Mouse (Mus musculus) cerebellum, adult 2 months (tissue): ENCODE measurements around the gene Spred3. TPM values are rescaled to one million over a fixed set of nuclear protein-coding genes. Genes with fewer than 3 reads are reported as not detected.

ENCODE experiments used
- DNase-seq, 2 experiments: peaks; one replicate each; pipeline ENCODE4 v3.0.0; 2021
- H3K27ac ChIP-seq: fragments of 200-500 bp; 2 replicates; pipeline ENCODE4 v1.5.1; 2012; ENCODE audit warnings: low read length, control low read depth, inconsistent platforms; ENCODE audit not compliant: insufficient read depth
- H3K27me3 ChIP-seq: fragments of 200-500 bp; 2 replicates; pipeline ENCODE4 v1.6.1; 2012; ENCODE audit warnings: inconsistent platforms, mild to moderate bottlenecking, low read length, moderate library complexity; ENCODE audit not compliant: control insufficient read depth, insufficient read depth
- H3K4me1 ChIP-seq: fragments of 200-500 bp; 2 replicates; pipeline ENCODE4 v1.6.1; 2011; ENCODE audit warnings: low read length; ENCODE audit not compliant: control insufficient read depth, insufficient read depth
- H3K4me3 ChIP-seq: fragments of 200-500 bp; replicated peaks from 2 replicates; pipeline ENCODE3; 2011; ENCODE audit warnings: mild to moderate bottlenecking, low read depth, low read length, control low read depth; ENCODE audit not compliant: insufficient read depth
- CTCF ChIP-seq: fragments of 200-500 bp; IDR thresholded peaks from 2 replicates; pipeline ENCODE4 v1.5.1; 2011; ENCODE audit warnings: low read depth, mild to moderate bottlenecking, control low read depth, low read length, moderate library complexity, borderline replicate concordance; ENCODE audit not compliant: insufficient read depth
- POLR2A ChIP-seq: fragments of 200-500 bp; IDR thresholded peaks from 2 replicates; pipeline ENCODE4 v1.6.1; 2011; ENCODE audit warnings: low read length, control low read depth, borderline replicate concordance; ENCODE audit not compliant: insufficient read depth
- WGBS: fragments of 180-500 bp; shearing (Covaris S2); methylation state at CpG from one replicate; pipeline ENCODE4 v1.1.7; 2018; 5-methylcytosine and 5-hydroxymethylcytosine counted together
- polyA plus RNA-seq: library from polyadenylated mRNA; depleted of rRNA; stranded (reverse); fragments of >200 nt; gene quantifications from 2 replicates; pipeline ENCODE4 v1.2.3, GENCODE M21; 2012

Gene Spred3
- polyA plus RNA-seq, 1 experiment, result 25.4 TPM

- H3K4me3 ChIP-seq, result no peak overlapping the region
- TF ChIP-seq CTCF (no peak), POLR2A (no peak)
- WGBS, result 39% methylated on average over 9 of the region's 9 CpGs
Measured at GRCm38 (mm10) chr7:29162750-29163525, 7.3 kb downstream of the Spred3 start.

GRCm38 (mm10) chr7:29162294-29162693 is 7.9 kb downstream of the Spred3 start:
- WGBS, result 85% methylated on average over 5 of the region's 5 CpGs
- no peak overlapping the region for H3K27ac ChIP-seq
- DNase-seq, result no peak
- TF ChIP-seq CTCF (no peak), POLR2A (no peak)
- no peaks in the 10 kb centered on the region for H3K27me3 ChIP-seq
- no peak overlapping the region for H3K4me3 ChIP-seq
- H3K4me1 ChIP-seq, result no peaks in the 10 kb centered on the region

More at GRCm38 (mm10) chr7:29162750-29163525, 7.3 kb downstream of the Spred3 start:
- Histone ChIP-seq H3K27ac (no peak overlapping the region), H3K27me3 (no peaks in the 10 kb centered on the region), H3K4me1 (no peaks in the 10 kb centered on the region)
- no peak for DNase-seq

- Histone ChIP-seq H3K4me3 (no peak overlapping the region), H3K4me1 (peaks cover 10% of the 10 kb centered on the region), H3K27me3 (no peaks in the 10 kb centered on the region), H3K27ac (no peak overlapping the region)
- WGBS, result 2% methylated on average over 5 of the region's 5 CpGs
- DNase-seq, result peak in 1 of 2 experiments; percentile 4
- TF ChIP-seq CTCF, result no peak
- TF ChIP-seq POLR2A, result no peak
Measured at GRCm38 (mm10) chr7:29158264-29158663, 11.9 kb downstream of the Spred3 start.

GRCm38 (mm10) chr7:29155838-29156782 is 14.1 kb downstream of the Spred3 start, which contains the start of gene Fam98c:
Gene Fam98c, minus strand, starts transcription at chr7:29156234.
- H3K27ac ChIP-seq, result peak within 1 kb of the TSS; percentile 78
- H3K27me3 ChIP-seq, result no peaks in the 10 kb centered on the region
- peak; percentile 16; the same call in 1 of the 2 replicates for TF ChIP-seq CTCF
- peak; percentile 72 for TF ChIP-seq POLR2A
- peak; percentile 91 for DNase-seq
- WGBS, result 3% methylated on average over 68 of the region's 68 CpGs
- H3K4me1 ChIP-seq, result peaks cover 10% of the 10 kb centered on the region
- H3K4me3 ChIP-seq, result peak within 1 kb of the TSS; percentile 66

- H3K27me3 ChIP-seq, result no peaks in the 10 kb centered on the region
- peaks cover 10% of the 10 kb centered on the region for H3K4me1 ChIP-seq
- TF ChIP-seq POLR2A, result peak; percentile 75
- TF ChIP-seq CTCF, result no peak
- H3K4me3 ChIP-seq, result peak overlapping the region; percentile 66
- peak overlapping the region; percentile 78 for H3K27ac ChIP-seq
- WGBS, result 6% methylated on average over 37 of the region's 37 CpGs
- peak; percentile 93 to 94 for DNase-seq
Measured at GRCm38 (mm10) chr7:29155196-29155837, 14.9 kb downstream of the Spred3 start.

- no peak for TF ChIP-seq CTCF
- no peak for TF ChIP-seq POLR2A
- Histone ChIP-seq H3K4me1 (peaks cover 10% of the 10 kb centered on the region), H3K27me3 (no peaks in the 10 kb centered on the region), H3K27ac (no peak overlapping the region), H3K4me3 (no peak overlapping the region)
- no peak for DNase-seq
- 94% methylated on average over 14 of the region's 14 CpGs for WGBS
Measured at GRCm38 (mm10) chr7:29154018-29154720, 16.0 kb downstream of the Spred3 start.

GRCm38 (mm10) chr7:29151486-29151885 is 18.7 kb downstream of the Spred3 start:
- Histone ChIP-seq H3K4me3 (no peak overlapping the region), H3K27ac (no peak overlapping the region), H3K4me1 (peaks cover 6% of the 10 kb centered on the region; the same call in 1 of the 2 replicates), H3K27me3 (no peaks in the 10 kb centered on the region)
- TF ChIP-seq POLR2A (no peak), CTCF (no peak)
- WGBS, result 54% methylated on average over 10 of the region's 10 CpGs
- no peak for DNase-seq

- 86% methylated on average over 15 of the region's 15 CpGs for WGBS
- no peak for DNase-seq
- Histone ChIP-seq H3K4me3 (no peak overlapping the region), H3K27ac (no peak overlapping the region), H3K4me1 (no peaks in the 10 kb centered on the region), H3K27me3 (no peaks in the 10 kb centered on the region)
- TF ChIP-seq CTCF, result no peak
- no peak for TF ChIP-seq POLR2A
Measured at GRCm38 (mm10) chr7:29148771-29149170, 21.4 kb downstream of the Spred3 start.
